Mouse (Mus musculus): ENCODE measurements at regions not wholly inside any gene's neighbourhood (a gene's known extent, or its start where the extent isn't known, plus 50 kb on each side); places are given as distances from the start of the nearest gene placed in this dataset.

GRCm38 (mm10) chr8:126757951-126758757, 164.4 kb upstream of the Irf2bp2 start:
- Histone ChIP-seq H3K36me3 (no peaks in the 10 kb centered on the region), H3K27ac (replicated peaks) (no peak overlapping the region), H3K4me2 (replicated peaks) (no peak overlapping the region), H3K9ac (replicated peaks) (no peak overlapping the region), H3K4me3 (no peak overlapping the region), H3K27me3 (no peaks in the 10 kb centered on the region), H3K4me1 (peaks cover 17% of the 10 kb centered on the region), H3K9me3 (no peaks in the 10 kb centered on the region)
- no peak for ATAC-seq (replicated peaks)
- 87% methylated on average over 12 of the region's 12 CpGs for WGBS

DNA sequence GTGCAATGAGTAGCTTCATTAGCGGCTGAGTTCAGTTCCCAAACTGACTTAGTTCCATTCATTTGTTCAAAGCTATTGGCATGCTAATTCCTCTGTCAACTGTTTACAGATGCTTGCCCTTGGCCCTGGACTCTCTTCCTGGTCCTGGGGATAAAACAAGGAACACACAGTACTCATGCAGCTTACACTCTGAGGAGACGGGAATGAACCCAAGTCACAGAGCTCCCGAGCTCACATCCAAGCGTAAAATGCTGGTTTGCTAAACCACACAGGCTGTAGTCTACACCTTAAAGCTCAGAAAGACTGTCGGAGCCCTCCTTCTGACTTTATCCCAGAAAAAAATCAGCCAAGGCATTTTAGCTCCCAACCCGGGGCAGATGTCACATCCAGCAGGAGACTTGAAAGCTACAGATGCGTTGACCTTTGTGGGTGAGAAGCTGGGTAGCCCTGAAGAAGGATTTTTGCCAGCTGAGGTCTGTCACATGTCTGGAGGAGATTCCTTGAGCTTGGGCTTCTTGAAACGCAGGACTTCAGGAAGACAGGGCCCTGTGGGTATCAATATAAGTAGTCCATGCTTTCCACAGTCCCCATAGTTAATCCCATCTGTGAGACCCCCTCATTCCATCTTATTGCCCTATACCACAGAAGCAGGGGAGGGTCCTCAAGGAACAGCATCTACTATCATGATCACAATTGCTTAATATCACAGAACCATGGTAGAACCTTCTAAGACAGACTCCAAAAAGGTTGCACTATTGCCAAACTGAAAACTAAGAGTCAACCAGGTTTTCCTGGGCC, 162.7 kb upstream of the Irf2bp2 start:
- Histone ChIP-seq H3K4me2 (replicated peaks) (no peak overlapping the region), H3K36me3 (no peaks in the 10 kb centered on the region), H3K27ac (replicated peaks) (no peak overlapping the region), H3K4me1 (peaks cover 25% of the 10 kb centered on the region), H3K9ac (replicated peaks) (no peak overlapping the region), H3K27me3 (no peaks in the 10 kb centered on the region), H3K9me3 (no peaks in the 10 kb centered on the region), H3K4me3 (no peak overlapping the region)
- ATAC-seq (replicated peaks): no peak
- 76% methylated on average over 8 of the region's 8 CpGs for WGBS

DNA sequence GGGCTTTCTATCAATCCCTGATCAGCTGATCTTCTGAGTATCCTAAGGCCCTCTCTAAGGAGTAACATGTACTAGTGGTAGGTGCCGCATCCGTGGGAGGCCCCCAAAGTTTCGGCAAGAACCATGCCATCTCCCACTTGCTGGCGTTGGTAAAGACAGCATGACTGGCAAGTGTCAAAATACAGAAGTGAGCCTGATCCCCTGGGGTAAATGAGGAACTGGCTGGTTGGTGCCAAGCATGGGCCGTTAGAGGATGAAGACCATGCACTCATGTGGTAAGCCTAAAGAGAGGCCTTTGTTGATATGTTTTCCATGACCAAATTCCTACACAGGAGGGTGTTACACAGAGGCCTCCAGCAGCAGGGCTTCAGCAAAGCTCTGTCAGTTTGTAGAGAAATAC, 161.9 kb upstream of the Irf2bp2 start:
- WGBS: 85% methylated on average over 5 of the region's 5 CpGs
- H3K27ac ChIP-seq (replicated peaks): no peak overlapping the region

GRCm38 (mm10) chr8:126754361-126754809, 160.6 kb upstream of the Irf2bp2 start:
- 79% methylated on average over 8 of the region's 8 CpGs for WGBS
- peaks cover 21% of the 10 kb centered on the region for H3K4me1 ChIP-seq
- no peak overlapping the region for H3K9ac ChIP-seq (replicated peaks)
- H3K27ac ChIP-seq (replicated peaks): peak overlapping the region; percentile 65
- H3K36me3 ChIP-seq: no peaks in the 10 kb centered on the region
- no peaks in the 10 kb centered on the region for H3K9me3 ChIP-seq
- no peak overlapping the region for H3K4me3 ChIP-seq
- H3K4me2 ChIP-seq (replicated peaks): no peak overlapping the region
- ATAC-seq (replicated peaks): no peak
- no peaks in the 10 kb centered on the region for H3K27me3 ChIP-seq

More for the DNA sequence above, 161.9 kb upstream of the Irf2bp2 start:
- H3K4me3 ChIP-seq: no peak overlapping the region
- no peaks in the 10 kb centered on the region for H3K36me3 ChIP-seq
- ATAC-seq (replicated peaks): no peak
- no peak overlapping the region for H3K4me2 ChIP-seq (replicated peaks)
- no peak overlapping the region for H3K9ac ChIP-seq (replicated peaks)
- H3K27me3 ChIP-seq: no peaks in the 10 kb centered on the region
- no peaks in the 10 kb centered on the region for H3K9me3 ChIP-seq
- peaks cover 25% of the 10 kb centered on the region for H3K4me1 ChIP-seq

GRCm38 (mm10) chr8:126753059-126753855, 159.5 kb upstream of the Irf2bp2 start:
- Histone ChIP-seq H3K4me1 (peaks cover 21% of the 10 kb centered on the region), H3K4me2 (replicated peaks) (no peak overlapping the region), H3K36me3 (no peaks in the 10 kb centered on the region), H3K27me3 (no peaks in the 10 kb centered on the region), H3K27ac (replicated peaks) (peak overlapping the region; percentile 65), H3K9me3 (no peaks in the 10 kb centered on the region), H3K4me3 (no peak overlapping the region), H3K9ac (replicated peaks) (no peak overlapping the region)
- ATAC-seq (replicated peaks): peak; percentile 88
- WGBS: 46% methylated on average over 4 of the region's 4 CpGs

GRCm38 (mm10) chr8:126751416-126752140, 157.8 kb upstream of the Irf2bp2 start:
- Histone ChIP-seq H3K9ac (replicated peaks) (no peak overlapping the region), H3K36me3 (no peaks in the 10 kb centered on the region), H3K4me3 (no peak overlapping the region), H3K27ac (replicated peaks) (peak overlapping the region; percentile 1; the same call in 1 of the 2 replicates), H3K9me3 (no peaks in the 10 kb centered on the region), H3K4me2 (replicated peaks) (no peak overlapping the region), H3K4me1 (peaks cover 21% of the 10 kb centered on the region), H3K27me3 (no peaks in the 10 kb centered on the region)
- WGBS: 78% methylated on average over 6 of the region's 6 CpGs
- no peak for ATAC-seq (replicated peaks)

DNA sequence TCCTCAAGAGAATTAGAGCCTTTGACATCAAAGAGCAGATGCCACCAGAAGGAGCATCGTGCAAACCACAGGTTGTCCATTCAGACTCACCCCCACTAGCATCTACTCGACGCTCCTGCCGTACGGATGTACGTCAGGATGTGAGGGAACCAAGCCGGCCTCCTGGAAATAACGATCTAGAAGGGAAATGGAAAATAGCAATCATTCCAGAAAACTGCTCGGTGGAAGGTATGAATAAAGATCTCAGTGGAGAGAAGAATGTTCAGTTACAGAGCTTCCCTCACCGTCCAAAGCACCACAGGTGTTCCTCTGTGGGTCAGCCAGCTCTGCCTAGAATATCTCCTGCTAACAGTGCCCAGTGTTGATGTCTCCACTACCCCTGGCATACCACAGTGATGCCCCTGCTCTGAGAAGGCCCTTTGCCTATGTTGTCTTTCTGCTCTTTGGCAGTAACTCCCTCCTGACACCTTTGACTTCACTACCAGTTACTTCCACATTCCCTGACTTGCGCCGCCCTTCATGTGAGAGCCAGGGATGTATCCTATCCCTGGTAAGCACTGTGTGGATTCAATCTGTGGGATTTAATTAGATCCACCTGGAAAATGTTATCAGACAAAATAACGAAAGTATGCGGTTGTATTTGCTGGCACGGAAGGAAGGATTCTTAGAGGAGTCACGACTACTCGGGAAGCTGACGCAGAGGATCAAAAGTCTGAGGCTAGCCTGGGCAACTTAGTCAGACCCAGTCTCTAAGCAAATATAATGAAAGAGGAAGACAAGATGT, 152.4 kb upstream of the Irf2bp2 start:
- Histone ChIP-seq H3K9ac (replicated peaks) (no peak overlapping the region), H3K27me3 (no peaks in the 10 kb centered on the region), H3K4me1 (no peaks in the 10 kb centered on the region), H3K27ac (replicated peaks) (no peak overlapping the region), H3K4me3 (no peak overlapping the region), H3K9me3 (no peaks in the 10 kb centered on the region), H3K36me3 (no peaks in the 10 kb centered on the region), H3K4me2 (replicated peaks) (no peak overlapping the region)
- ATAC-seq (replicated peaks): no peak
- WGBS: 78% methylated on average over 18 of the region's 18 CpGs

GRCm38 (mm10) chr8:126744747-126745382, 151.1 kb upstream of the Irf2bp2 start:
- H3K9ac ChIP-seq (replicated peaks): no peak overlapping the region
- ATAC-seq (replicated peaks): no peak
- H3K4me2 ChIP-seq (replicated peaks): no peak overlapping the region
- whole genome bisulfite sequencing: 81% methylated on average over 10 of the region's 10 CpGs
- no peak overlapping the region for H3K27ac ChIP-seq (replicated peaks)
- no peaks in the 10 kb centered on the region for H3K9me3 ChIP-seq
- no peaks in the 10 kb centered on the region for H3K36me3 ChIP-seq
- H3K4me3 ChIP-seq: no peak overlapping the region
- no peaks in the 10 kb centered on the region for H3K27me3 ChIP-seq
- H3K4me1 ChIP-seq: no peaks in the 10 kb centered on the region

- Histone ChIP-seq H3K4me3 (no peak overlapping the region), H3K27ac (replicated peaks) (no peak overlapping the region), H3K27me3 (no peaks in the 10 kb centered on the region), H3K9me3 (no peaks in the 10 kb centered on the region), H3K4me1 (no peaks in the 10 kb centered on the region), H3K36me3 (no peaks in the 10 kb centered on the region), H3K4me2 (replicated peaks) (no peak overlapping the region), H3K9ac (replicated peaks) (no peak overlapping the region)
- ATAC-seq (replicated peaks): no peak
- 82% methylated on average over 9 of the region's 9 CpGs for WGBS
These were observed 149.5 kb upstream of the Irf2bp2 start for GRCm38 (mm10) chr8:126743296-126743695.

- no peak for ATAC-seq (replicated peaks)
- 94% methylated on average over 3 of the region's 3 CpGs for WGBS
- Histone ChIP-seq H3K9ac (replicated peaks) (no peak overlapping the region), H3K4me1 (no peaks in the 10 kb centered on the region), H3K4me3 (no peak overlapping the region), H3K27me3 (no peaks in the 10 kb centered on the region), H3K9me3 (no peaks in the 10 kb centered on the region), H3K27ac (replicated peaks) (no peak overlapping the region), H3K36me3 (no peaks in the 10 kb centered on the region), H3K4me2 (replicated peaks) (no peak overlapping the region)
These were observed 148.3 kb upstream of the Irf2bp2 start for GRCm38 (mm10) chr8:126742081-126742480.

All from forebrain, embryonic 15.5 days (tissue).